Mouse (Mus musculus): ENCODE measurements around the gene Ly6g6d. TPM values are rescaled to one million over a fixed set of nuclear protein-coding genes. Genes with fewer than 3 reads are reported as not detected.

Ly6g6d gene
- polyA plus RNA-seq, 1 experiment from 2014 or later: 1.9 TPM

DNA sequence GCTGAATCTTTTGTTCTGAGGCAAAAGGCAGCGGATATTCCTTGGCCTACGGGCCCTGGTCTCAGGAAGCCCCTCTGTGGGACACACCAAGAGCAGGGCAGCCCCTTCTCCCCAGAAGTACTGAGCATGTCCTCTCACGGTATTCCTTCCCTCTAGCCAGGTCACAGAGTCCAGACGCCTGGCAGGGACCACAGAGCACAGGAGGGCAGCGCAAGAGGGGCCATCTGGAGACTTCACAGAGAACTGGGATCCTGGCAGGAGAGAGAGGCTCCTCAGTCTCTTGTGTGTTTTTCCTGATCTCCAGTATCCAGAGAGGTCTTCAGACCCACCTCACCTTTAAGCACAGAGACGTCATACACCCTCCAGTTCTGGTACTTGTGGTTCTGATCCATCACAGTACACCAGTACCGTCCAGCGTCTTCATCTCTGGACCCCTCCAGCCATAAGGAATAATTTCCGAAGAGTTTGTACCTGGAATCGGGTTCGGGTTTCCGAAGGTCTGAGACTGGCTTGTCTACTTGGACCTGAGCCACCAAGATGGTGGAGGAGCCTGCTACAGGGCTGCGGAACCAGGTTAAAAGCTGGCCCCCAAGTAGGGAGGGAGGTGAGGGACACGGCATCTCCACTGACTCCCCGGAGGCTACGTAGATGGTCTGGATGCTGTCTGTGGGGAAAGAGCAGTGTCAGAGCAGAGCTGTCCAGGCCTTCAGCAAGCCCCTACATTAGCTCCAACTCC is 5.1 kb upstream of the Ly6g6d start:
- H3K4me2 ChIP-seq: no peak overlapping the region
- H3K27me3 ChIP-seq (replicated peaks): peaks cover 26% of the 10 kb centered on the region
- ATAC-seq (ENCODE audit: extremely low read depth, insufficient number of reproducible peaks, low FRiP score, low TSS enrichment): no peak
- H3K9ac ChIP-seq: no peak overlapping the region
- H3K4me3 ChIP-seq: no peak overlapping the region
- H3K36me3 ChIP-seq: no peaks in the 10 kb centered on the region
- WGBS: 78% methylated on average over 16 of the region's 16 CpGs
- H3K27ac ChIP-seq (replicated peaks): no peak overlapping the region
- H3K4me1 ChIP-seq: peaks cover 18% of the 10 kb centered on the region
- no peaks in the 10 kb centered on the region for H3K9me3 ChIP-seq

DNA sequence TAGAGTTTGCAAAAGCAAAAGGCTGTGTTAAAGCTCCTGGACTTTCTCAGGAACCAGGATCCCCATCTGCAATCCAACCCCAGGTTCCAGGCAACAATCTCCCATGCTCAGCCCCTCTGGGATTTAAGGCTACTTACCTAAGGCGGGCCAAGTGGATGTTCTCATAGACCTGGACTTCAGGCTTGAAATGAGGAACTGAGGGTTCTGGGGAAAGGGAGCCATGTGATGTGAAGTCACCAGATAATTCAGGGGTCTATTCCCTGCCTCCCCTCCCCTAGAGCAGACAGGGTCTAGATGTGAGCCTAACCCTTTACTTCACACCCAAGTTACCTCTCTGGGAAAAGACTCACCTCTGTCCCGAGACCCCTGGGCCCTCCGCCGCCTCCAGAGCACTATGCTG is 2.8 kb upstream of the Ly6g6d start:
- no peak overlapping the region for H3K9ac ChIP-seq
- no peak overlapping the region for H3K4me3 ChIP-seq
- WGBS: 91% methylated on average over 4 of the region's 4 CpGs
- H3K27ac ChIP-seq (replicated peaks): no peak overlapping the region
- ATAC-seq (ENCODE audit: extremely low read depth, insufficient number of reproducible peaks, low FRiP score, low TSS enrichment): no peak
- H3K36me3 ChIP-seq: no peaks in the 10 kb centered on the region
- H3K4me1 ChIP-seq: peaks cover 31% of the 10 kb centered on the region
- no peak overlapping the region for H3K4me2 ChIP-seq
- H3K27me3 ChIP-seq (replicated peaks): peaks cover 27% of the 10 kb centered on the region
- H3K9me3 ChIP-seq: no peaks in the 10 kb centered on the region

DNA sequence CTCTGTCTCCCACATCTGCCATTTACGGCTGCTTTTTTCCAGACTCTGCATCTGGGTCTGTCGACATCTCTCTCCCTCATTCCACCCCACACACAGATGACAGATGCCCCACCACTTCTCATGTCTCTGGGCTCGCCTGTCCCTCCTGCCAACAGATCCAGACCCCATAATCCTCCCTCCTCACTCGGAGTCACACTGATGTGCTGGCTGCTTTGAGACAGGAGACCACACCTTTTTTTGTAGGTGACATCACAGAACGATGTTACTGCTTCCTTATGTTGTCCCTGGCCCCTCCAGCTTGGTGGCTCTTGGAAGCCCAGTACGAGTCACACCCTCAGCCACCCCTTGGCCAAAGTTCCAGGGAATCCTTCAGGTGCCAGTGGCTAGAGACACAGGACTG is 2.4 kb upstream of the Ly6g6d start:
- H3K9ac ChIP-seq: peak overlapping the region; percentile 48
- H3K4me2 ChIP-seq: peak overlapping the region; percentile 58
- peaks cover 27% of the 10 kb centered on the region for H3K27me3 ChIP-seq (replicated peaks)
- no peak overlapping the region for H3K27ac ChIP-seq (replicated peaks)
- peak overlapping the region; percentile 10 for H3K4me3 ChIP-seq
- H3K9me3 ChIP-seq: peaks cover 2% of the 10 kb centered on the region; the same call in 1 of the 2 replicates
- ATAC-seq (ENCODE audit: extremely low read depth, insufficient number of reproducible peaks, low FRiP score, low TSS enrichment): no peak
- H3K36me3 ChIP-seq: no peaks in the 10 kb centered on the region
- WGBS: 27% methylated on average over 6 of the region's 6 CpGs
- peaks cover 29% of the 10 kb centered on the region for H3K4me1 ChIP-seq

DNA sequence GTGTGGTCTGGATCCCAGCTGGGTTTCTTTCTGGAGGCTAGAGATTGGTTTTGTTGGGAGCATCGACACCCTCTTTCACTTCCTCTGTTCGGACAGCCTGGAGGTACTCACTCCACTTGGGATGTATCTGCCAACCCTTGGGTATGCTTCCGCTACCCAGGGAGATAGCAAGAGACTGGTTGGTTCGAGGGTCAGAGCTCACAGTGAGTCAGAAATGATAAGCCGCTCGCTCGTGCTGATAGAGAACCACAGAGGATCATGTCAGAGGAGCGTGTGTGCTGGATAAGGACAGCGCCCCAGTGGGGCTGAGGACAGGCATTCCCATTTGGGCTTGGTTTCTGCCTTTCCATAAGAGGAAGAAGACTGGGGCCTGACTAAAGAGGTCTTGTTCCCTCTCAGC is 1.9 kb upstream of the Ly6g6d start:
- Histone ChIP-seq H3K36me3 (no peaks in the 10 kb centered on the region), H3K27me3 (replicated peaks) (peaks cover 27% of the 10 kb centered on the region), H3K27ac (replicated peaks) (no peak overlapping the region), H3K4me3 (peak overlapping the region; percentile 10), H3K9ac (peak overlapping the region; percentile 48), H3K4me1 (peaks cover 29% of the 10 kb centered on the region), H3K4me2 (peak overlapping the region; percentile 58), H3K9me3 (peaks cover 2% of the 10 kb centered on the region; the same call in 1 of the 2 replicates)
- 9% methylated on average over 9 of the region's 9 CpGs for WGBS
- no peak for ATAC-seq (ENCODE audit: extremely low read depth, insufficient number of reproducible peaks, low FRiP score, low TSS enrichment)

DNA sequence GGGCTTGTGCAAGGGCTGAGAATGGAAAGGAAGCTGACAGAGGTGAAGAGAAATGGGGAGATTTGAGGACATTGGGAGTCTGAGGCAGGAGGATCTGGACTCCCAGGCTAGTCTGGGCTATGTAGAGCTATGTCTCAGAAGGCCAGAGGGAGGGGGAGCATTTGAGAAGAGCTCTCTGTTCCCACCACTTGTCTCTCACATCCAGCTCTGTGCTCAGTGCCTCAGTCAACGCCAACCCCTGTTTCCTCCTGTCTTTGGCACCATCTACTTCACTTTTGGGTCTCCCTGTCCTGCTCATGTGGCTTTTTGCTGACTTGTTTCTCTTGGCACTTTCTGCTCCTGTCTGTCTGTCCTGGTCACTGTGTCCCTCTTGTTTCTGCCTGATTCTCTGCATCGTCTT is 580 bp downstream of the Ly6g6d start:
- Histone ChIP-seq H3K27ac (replicated peaks) (peak overlapping the region; percentile 13; the same call in 1 of the 2 replicates), H3K27me3 (replicated peaks) (peaks cover 20% of the 10 kb centered on the region), H3K36me3 (no peaks in the 10 kb centered on the region), H3K4me1 (peaks cover 29% of the 10 kb centered on the region), H3K9ac (peak overlapping the region; percentile 70), H3K4me3 (peak overlapping the region; percentile 41), H3K9me3 (peaks cover 2% of the 10 kb centered on the region; the same call in 1 of the 2 replicates), H3K4me2 (peak overlapping the region; percentile 67)
- ATAC-seq (ENCODE audit: extremely low read depth, insufficient number of reproducible peaks, low FRiP score, low TSS enrichment): no peak
- 36% methylated on average over 2 of the region's 2 CpGs for WGBS

DNA sequence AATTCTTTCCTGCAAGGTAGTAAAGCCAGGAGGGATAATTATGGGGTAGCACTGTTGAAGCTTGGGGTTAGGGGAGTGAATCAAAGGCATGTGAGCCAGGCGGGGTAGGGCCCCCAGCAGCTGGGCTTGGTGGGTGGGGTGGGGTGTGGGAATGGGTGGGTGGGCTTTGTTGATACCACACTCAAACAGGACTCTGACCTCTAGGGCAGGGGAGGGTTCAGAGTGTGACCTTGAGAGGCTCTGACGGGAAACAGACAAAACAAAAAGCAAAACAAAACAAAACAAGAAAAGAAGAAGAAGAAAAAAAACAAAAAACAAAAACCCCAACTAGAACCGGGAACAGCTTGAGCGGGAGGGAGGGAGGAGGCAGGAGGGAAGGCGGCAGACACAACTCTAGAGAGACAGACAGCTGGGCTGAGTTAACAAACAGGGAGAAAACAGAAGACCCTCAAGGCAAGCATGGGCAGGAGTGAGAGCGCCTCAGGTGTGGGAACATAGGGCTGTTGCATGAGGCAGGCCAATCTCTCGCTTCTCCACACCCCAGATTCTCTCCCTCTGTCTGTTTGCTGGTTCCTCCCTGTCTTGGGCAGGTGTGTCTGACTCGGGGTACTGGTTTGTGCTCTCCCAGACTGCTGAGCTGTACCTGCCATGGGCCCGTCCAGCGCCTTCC is 1.2 kb downstream of the Ly6g6d start, which contains the start of gene Ly6g6e:
Gene Ly6g6e (plus strand): TSS at position 396 of the 670 bp plus-strand sequence.
- Histone ChIP-seq H3K9me3 (peaks cover 2% of the 10 kb centered on the region; the same call in 1 of the 2 replicates), H3K27me3 (replicated peaks) (peaks cover 15% of the 10 kb centered on the region), H3K36me3 (no peaks in the 10 kb centered on the region), H3K4me2 (peak within 1 kb of the TSS; percentile 67), H3K4me3 (peak within 1 kb of the TSS; percentile 41), H3K9ac (peak within 1 kb of the TSS; percentile 70), H3K4me1 (peaks cover 29% of the 10 kb centered on the region), H3K27ac (replicated peaks) (peak within 1 kb of the TSS; percentile 13; the same call in 1 of the 2 replicates)
- no peak for ATAC-seq (ENCODE audit: extremely low read depth, insufficient number of reproducible peaks, low FRiP score, low TSS enrichment)
- WGBS: 36% methylated on average over 10 of the region's 10 CpGs

DNA sequence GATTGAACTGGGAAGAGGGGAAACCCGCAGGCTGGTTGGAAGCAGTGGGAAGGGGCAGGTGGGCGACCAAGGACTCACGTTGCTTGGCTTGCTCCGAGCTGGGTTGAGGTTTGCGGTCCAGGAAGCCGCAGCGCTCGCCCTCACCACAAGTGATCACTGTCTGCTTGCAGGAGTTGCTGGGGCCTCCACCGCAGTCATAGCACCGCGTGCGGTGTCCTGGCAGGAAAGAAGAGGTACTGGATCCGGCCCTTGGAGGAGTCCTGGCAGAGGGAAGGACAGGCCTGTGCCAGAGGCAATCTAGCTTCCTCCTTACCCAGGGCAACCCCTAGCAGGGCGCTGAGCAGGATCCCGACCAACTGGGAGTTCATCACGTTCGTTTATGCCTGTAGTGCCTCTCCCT is 3.8 kb downstream of the Ly6g6d start:
- Histone ChIP-seq H3K9me3 (peaks cover 2% of the 10 kb centered on the region; the same call in 1 of the 2 replicates), H3K4me1 (peaks cover 22% of the 10 kb centered on the region), H3K4me3 (no peak overlapping the region), H3K9ac (0 out of 2 replicates have a peak overlapping the region, but pooled peaks have one; percentile 37), H3K27me3 (replicated peaks) (peaks cover 11% of the 10 kb centered on the region), H3K36me3 (no peaks in the 10 kb centered on the region), H3K27ac (replicated peaks) (no peak overlapping the region), H3K4me2 (no peak overlapping the region)
- ATAC-seq (ENCODE audit: extremely low read depth, insufficient number of reproducible peaks, low FRiP score, low TSS enrichment): no peak
- 49% methylated on average over 17 of the region's 17 CpGs for WGBS

DNA sequence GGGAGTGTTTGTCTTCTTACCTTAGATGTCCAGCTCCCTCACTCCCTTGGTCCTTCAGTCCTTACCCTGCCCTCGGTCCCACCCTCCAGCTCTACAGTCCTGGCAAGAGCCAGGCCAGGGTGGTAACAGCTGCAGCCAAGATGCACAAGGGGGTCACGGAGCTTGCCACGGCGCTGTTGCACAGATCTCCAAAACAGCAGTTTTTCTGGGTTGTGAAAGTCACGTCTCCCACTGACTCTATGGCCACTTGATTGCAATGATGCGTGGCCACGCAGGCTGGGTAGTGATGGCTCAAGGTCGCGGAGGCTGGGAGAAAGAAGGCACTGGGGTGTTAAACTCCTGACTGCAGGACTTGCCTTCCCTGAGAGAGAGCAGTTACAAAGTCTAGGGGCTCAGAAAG is 6.4 kb downstream of the Ly6g6d start:
- Histone ChIP-seq H3K9me3 (peaks cover 2% of the 10 kb centered on the region; the same call in 1 of the 2 replicates), H3K27me3 (replicated peaks) (peaks cover 32% of the 10 kb centered on the region), H3K4me1 (peaks cover 6% of the 10 kb centered on the region; the same call in 1 of the 2 replicates), H3K27ac (replicated peaks) (no peak overlapping the region), H3K36me3 (no peaks in the 10 kb centered on the region), H3K4me2 (no peak overlapping the region), H3K9ac (no peak overlapping the region), H3K4me3 (no peak overlapping the region)
- ATAC-seq (ENCODE audit: extremely low read depth, insufficient number of reproducible peaks, low FRiP score, low TSS enrichment): no peak
- 71% methylated on average over 9 of the region's 9 CpGs for WGBS

DNA sequence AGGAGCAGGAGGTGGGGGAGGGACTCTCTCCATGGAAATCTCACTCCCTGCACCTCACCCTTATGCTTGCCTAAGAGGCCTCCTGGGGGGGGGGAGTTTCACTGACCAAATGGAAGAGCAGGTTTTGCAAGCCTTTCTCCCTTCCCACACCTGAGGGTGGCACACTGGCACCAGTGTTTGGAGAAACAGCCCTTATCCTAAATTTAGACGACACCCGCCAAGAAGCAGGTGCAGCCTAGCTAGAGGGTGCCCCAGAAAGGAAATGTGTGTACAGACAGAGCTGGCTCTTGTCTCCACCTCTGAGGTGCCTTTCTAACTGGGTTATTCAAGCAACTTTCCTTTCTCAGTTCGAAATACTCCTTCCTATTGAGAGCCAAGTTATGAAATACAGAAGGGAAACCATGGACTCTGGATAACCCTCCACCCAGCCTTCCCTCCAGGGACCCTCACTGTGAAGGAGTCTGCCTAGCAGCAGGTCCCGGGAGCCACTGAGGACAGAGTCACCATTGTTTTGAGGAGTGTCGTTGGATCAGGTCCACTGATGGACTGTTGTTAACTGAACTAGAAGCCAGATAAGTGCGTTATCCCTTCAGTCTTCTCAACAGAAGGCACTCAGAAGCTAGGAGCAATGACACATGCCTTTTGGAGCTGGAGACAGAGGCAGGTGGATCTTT is 7.2 kb downstream of the Ly6g6d start:
- H3K4me3 ChIP-seq: no peak overlapping the region
- no peak for ATAC-seq (ENCODE audit: extremely low read depth, insufficient number of reproducible peaks, low FRiP score, low TSS enrichment)
- no peak overlapping the region for H3K9ac ChIP-seq
- H3K9me3 ChIP-seq: peaks cover 2% of the 10 kb centered on the region; the same call in 1 of the 2 replicates
- WGBS: 38% methylated on average over 6 of the region's 6 CpGs
- no peak overlapping the region for H3K4me2 ChIP-seq
- no peak overlapping the region for H3K27ac ChIP-seq (replicated peaks)
- peaks cover 40% of the 10 kb centered on the region for H3K27me3 ChIP-seq (replicated peaks)
- H3K36me3 ChIP-seq: no peaks in the 10 kb centered on the region
- H3K4me1 ChIP-seq: peaks cover 11% of the 10 kb centered on the region

DNA sequence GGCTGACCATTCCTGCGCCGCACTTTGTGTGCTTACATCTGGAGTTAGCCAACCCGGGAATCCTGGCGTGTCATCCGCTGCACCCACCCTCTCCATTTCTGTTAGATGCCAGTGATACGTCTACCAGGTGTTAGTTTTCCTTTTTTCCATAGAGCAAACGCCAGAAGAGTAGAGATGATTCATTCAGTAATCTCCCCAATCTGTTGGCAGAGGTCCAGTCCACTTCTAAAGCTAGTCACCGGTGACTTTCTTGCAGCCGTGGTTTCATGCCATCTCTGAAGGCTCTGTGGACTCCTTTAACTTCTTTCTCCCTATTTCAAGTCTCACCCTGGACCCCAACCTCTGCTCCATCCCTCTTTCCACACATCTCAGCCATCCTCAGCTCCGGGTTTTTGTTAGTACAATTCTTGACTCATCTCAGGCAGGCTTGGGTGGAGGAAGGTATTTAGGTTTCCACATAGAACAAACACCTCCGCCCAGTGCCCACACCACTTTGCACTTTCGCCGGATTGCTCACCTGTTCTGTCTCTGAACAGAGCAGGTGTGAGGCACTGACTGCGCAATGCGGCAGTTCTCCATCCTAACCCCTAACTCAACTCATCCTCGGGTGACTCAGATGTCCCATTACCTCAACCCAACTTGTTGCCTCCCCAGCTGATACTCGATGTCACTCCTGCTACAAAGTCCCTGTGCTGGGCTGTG is 9.5 kb downstream of the Ly6g6d start:
- Histone ChIP-seq H3K27ac (replicated peaks) (no peak overlapping the region), H3K4me3 (no peak overlapping the region), H3K4me1 (peaks cover 28% of the 10 kb centered on the region), H3K9me3 (no peaks in the 10 kb centered on the region), H3K27me3 (replicated peaks) (peaks cover 63% of the 10 kb centered on the region), H3K36me3 (0 out of 2 replicates have a peak, but pooled peaks cover under 1% of the 10 kb centered on the region), H3K9ac (no peak overlapping the region), H3K4me2 (no peak overlapping the region)
- no peak for ATAC-seq (ENCODE audit: extremely low read depth, insufficient number of reproducible peaks, low FRiP score, low TSS enrichment)
- 69% methylated on average over 17 of the region's 17 CpGs for whole genome bisulfite sequencing
